Mouse (Mus musculus) megakaryocyte, embryonic 14.5 days (primary cell): Measurements from ENCODE around the gene Aldoart2.

Experiments
- FLI1 ChIP-seq: IDR thresholded peaks from 2 replicates; pipeline ENCODE4 v1.6.1; 2012; ENCODE audit warnings: low read length, inconsistent platforms, mixed read lengths
- GATA1 ChIP-seq: IDR thresholded peaks from 3 replicates; pipeline ENCODE4 v1.6.1; 2012; ENCODE audit warnings: mixed read lengths, low read length, inconsistent platforms, borderline replicate concordance

- TF ChIP-seq FLI1 (no peak), GATA1 (no peak)
Observed at GRCm38 (mm10) chr12:55538328-55538971, 26.6 kb upstream of the Aldoart2 start.
